Mouse (Mus musculus) macrophage (primary cell): Measurements from ENCODE around the gene Hsf3. TPM values are rescaled to one million over a fixed set of nuclear protein-coding genes. Genes with fewer than 3 reads are reported as not detected.
"Not testable (repeated sequence)": the region's sequence is repeated elsewhere in the genome, so short reads cannot be mapped to it uniquely, and the experiment has no call there.

ENCODE experiments used
- H3K27ac ChIP-seq: fragments of 350-480 bp; formaldehyde crosslinking; 2 replicates; pipeline ENCODE4 v1.9.0; 2021
- H3K36me3 ChIP-seq: fragments of 350-480 bp; formaldehyde crosslinking; 2 replicates; pipeline ENCODE4 v1.9.0; 2021; ENCODE audit errors: inconsistent target
- H3K4me3 ChIP-seq: fragments of 350-480 bp; formaldehyde crosslinking; 2 replicates; pipeline ENCODE4 v1.9.0; 2021; ENCODE audit errors: inconsistent target
- H3K79me2 ChIP-seq: fragments of 350-480 bp; formaldehyde crosslinking; 2 replicates; pipeline ENCODE4 v1.9.0; 2021; ENCODE audit errors: inconsistent target
- WGBS: methylation state at CpG from one replicate; pipeline ENCODE4 v1.1.7; 2026; ENCODE audit warnings: inconsistent platforms; ENCODE audit not compliant: missing documents; 5-methylcytosine and 5-hydroxymethylcytosine counted together
- polyA plus RNA-seq: library from polyadenylated mRNA; stranded (reverse); fragments of 250-400 nt; gene quantifications from 3 replicates; pipeline ENCODE4 v1.2.4, GENCODE M21; 2018; ENCODE audit warnings: inconsistent platforms
- total RNA-seq, 78 experiments: library from RNA; depleted of rRNA; stranded (reverse); fragments of 250-400 nt; gene quantifications; 1 replicate in 9 of 78; 2 replicates in 24 of 78; 3 replicates in 43 of 78; 4 replicates in 2 of 78; pipeline ENCODE4 v1.2.4; 2018; ENCODE audit warnings: inconsistent platforms in 56 of 78

The Hsf3 gene
- total RNA-seq (2018; cell fraction: chromatin; rRNA removed) = not detected
- not detected for total RNA-seq (2018; cell fraction: cytosol; rRNA removed)
- total RNA-seq (2018; cell fraction: nucleus; rRNA removed) = not detected
- polyA plus RNA-seq = not detected in 3 replicates

- Histone ChIP-seq H3K4me3 (no peak within 1 kb of the TSS), H3K36me3 (no peaks in the 10 kb centered on the region), H3K27ac (no peak within 1 kb of the TSS), H3K79me2 (no peaks in the 10 kb centered on the region)
- WGBS = 55% methylated on average over 8 of the region's 9 CpGs
Observed at GRCm38 (mm10) chrX:96456201-96456963, at the start of gene Hsf3. Gene Hsf3 (minus strand): TSS chrX:96456294.

DNA sequence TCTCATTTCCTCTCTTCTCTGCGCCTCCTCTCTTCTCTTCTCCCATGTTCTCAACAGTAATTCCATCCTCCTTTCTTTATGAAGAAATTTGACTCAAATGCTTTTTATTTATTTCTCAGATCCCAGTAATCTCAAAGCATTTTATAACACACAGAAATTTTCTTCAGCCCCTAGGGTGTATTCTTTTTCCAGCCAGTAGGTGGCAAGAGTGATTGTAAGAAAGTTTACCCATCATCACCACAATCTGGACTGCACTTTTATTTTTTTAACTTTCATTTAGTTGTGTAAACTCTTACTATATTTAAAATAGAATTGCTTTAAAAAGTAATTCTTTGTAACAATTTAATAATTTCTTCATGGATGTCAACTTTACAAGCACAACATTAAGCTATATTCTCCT lies 45.5 kb upstream of the Hsf3 start:
- no peaks in the 10 kb centered on the region for H3K36me3 ChIP-seq
- no CpG with 5 or more reads among the region's 1 CpGs for WGBS
- H3K27ac ChIP-seq = no peak overlapping the region
- H3K4me3 ChIP-seq = no peak overlapping the region
- no peaks in the 10 kb centered on the region for H3K79me2 ChIP-seq

DNA sequence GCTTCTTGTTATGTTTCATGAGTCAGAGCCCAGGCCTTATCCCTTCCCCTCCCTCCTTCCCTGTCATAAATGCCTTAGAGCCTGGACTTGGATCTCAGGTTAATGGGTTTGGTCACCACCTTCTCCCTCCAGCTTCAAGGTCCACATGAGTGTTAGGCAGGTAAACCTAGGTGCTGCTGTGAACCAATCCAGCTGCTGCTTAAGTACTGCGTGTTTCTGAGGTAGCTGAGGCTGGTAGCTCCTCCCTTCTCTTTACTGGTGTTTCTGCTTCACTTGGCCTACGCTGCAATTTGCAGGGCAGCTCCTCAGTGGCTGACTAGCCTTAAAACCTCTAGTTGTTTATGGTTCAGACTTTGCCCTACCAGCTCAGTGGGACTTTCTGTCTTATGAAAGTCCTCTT lies 945 bp downstream of the Hsf3 start, which contains the start of gene Heph:
Gene Heph (plus strand): TSS at position 211 of the 400 bp plus-strand sequence.
- no peaks in the 10 kb centered on the region for H3K79me2 ChIP-seq
- no peak within 1 kb of the TSS for H3K4me3 ChIP-seq
- H3K36me3 ChIP-seq = no peaks in the 10 kb centered on the region
- no peak within 1 kb of the TSS for H3K27ac ChIP-seq
- 71% methylated on average over 1 of the region's 2 CpGs for WGBS

GRCm38 (mm10) chrX:96419383-96419782 lies 36.7 kb downstream of the Hsf3 start:
- Histone ChIP-seq H3K4me3 (no peak overlapping the region), H3K36me3 (no peaks in the 10 kb centered on the region), H3K27ac (no peak overlapping the region)

DNA sequence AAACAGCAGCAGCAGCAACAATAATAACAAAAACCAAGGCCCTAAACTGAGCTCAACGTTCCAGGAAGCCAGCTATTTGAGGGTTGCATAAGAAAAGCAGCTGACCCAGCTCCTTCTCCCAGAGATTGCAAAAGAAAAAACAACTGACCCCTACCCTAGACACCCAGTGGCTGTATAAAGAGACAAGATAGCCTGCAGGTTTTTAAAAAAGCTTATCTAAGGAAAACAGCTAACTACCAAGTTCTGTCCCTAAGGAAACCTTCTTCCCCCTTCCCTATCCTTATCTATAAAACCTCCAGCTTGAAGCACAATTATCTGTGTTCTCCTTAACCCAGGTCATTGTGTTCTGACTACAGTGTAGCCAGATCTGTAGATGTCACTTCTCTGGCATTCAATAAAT lies 38.4 kb downstream of the Hsf3 start:
- WGBS = 50% methylated on average over 1 of the region's 1 CpGs
- Histone ChIP-seq H3K4me3 (no peak overlapping the region), H3K36me3 (no peaks in the 10 kb centered on the region), H3K27ac (no peak overlapping the region), H3K79me2 (no peaks in the 10 kb centered on the region)

More at GRCm38 (mm10) chrX:96419383-96419782, 36.7 kb downstream of the Hsf3 start:
- no peaks in the 10 kb centered on the region for H3K79me2 ChIP-seq

DNA sequence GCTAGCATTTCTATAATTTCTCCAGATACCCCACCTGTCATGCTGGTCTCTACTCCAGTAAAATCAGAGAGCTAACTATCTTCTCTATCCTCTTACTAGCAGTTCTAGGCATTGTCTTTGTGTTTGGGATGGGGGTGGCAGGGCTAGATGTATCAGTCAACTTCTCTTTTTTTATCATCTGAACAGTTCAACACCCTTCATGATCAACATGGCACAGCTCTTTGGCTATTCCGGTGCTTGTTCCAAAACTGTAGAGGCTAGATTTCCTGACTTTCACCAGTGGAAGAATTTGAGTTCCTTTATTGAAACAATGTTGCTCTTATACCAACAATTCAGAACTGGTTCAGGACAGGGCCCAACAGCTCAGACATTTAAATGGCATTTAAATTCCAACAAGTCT lies 39.1 kb downstream of the Hsf3 start:
- Histone ChIP-seq H3K36me3 (no peaks in the 10 kb centered on the region), H3K27ac (no peak overlapping the region), H3K4me3 (no peak overlapping the region), H3K79me2 (no peaks in the 10 kb centered on the region)
- 100% methylated on average over 1 of the region's 1 CpGs for WGBS

DNA sequence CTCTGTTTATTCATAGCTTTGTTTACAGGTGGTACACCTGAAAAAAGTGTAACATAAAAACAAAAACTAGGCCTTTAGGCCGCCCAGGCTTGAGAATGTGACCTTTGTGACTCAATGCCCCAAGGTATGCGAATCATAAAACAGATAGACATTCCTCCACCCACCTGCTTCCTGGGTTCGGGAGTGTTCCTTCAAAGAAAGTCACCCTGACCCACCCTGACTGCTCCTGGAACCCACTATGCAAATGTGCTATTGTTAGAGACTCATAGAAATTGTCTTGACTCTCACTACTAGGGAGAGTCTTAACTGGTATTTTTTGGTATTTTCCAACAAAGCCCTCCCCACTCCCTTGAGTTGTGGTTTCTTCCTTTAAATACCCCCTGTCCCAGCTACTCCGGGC lies 40.7 kb downstream of the Hsf3 start:
- not testable (repeated sequence) for H3K36me3 ChIP-seq, H3K27ac ChIP-seq, H3K79me2 ChIP-seq, H3K4me3 ChIP-seq
- WGBS = 75% methylated on average over 3 of the region's 4 CpGs

DNA sequence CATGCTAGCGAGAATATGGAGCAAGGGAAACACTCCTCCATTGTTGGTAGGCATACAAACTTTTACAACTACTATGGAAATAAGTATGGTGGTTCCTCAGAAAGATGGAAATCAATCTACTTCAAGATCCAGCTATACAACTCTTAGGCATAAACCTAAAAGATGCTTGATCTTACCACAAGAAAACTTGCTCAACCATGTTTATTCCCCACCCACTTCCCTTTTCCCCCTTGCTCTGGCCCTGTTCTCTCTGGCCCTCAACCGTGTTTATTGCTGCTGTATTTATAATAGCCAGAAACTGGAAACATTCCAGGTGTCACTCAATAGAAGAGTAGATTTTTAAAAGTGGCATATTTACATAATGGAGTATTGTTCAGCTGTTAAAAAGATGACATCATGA lies 117.0 kb downstream of the Hsf3 start:
- H3K27ac ChIP-seq = no peak overlapping the region
- H3K4me3 ChIP-seq = no peak overlapping the region
- H3K36me3 ChIP-seq = no peaks in the 10 kb centered on the region
- H3K79me2 ChIP-seq = no peaks in the 10 kb centered on the region
- 75% methylated on average over 2 of the region's 2 CpGs for WGBS

GRCm38 (mm10) chrX:96329764-96330163 lies 126.3 kb downstream of the Hsf3 start:
- Histone ChIP-seq H3K27ac (no peak overlapping the region), H3K79me2 (no peaks in the 10 kb centered on the region), H3K36me3 (no peaks in the 10 kb centered on the region), H3K4me3 (no peak overlapping the region)
- 37% methylated on average over 4 of the region's 4 CpGs for WGBS

DNA sequence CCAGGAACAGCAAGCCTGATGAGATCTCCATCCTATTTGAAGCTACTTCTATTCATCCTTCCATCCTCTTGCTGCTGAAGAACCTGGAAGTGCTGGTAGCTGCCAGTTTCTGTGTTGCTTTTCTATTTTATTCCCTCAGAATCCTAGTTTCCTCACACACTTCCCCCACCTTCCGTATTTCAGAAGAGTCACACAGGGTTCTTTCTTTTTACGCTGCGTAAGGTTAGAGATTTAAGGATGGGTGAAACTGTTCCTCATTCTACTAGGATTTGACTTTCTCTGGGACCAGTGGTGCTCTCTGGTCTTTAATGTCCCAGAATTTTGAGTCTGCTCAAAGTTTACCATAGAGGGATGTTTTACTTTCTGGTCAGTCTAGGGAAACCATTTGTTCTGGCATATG lies 162.8 kb downstream of the Hsf3 start, which contains the start of gene Vsig4:
Gene Vsig4 (minus strand): TSS at position 101 of the 400 bp plus-strand sequence.
- Histone ChIP-seq H3K79me2 (no peaks in the 10 kb centered on the region), H3K27ac (no peak within 1 kb of the TSS), H3K36me3 (no peaks in the 10 kb centered on the region), H3K4me3 (no peak within 1 kb of the TSS)
- 100% methylated on average over 3 of the region's 3 CpGs for WGBS

- Histone ChIP-seq H3K4me3 (no peak overlapping the region), H3K79me2 (no peaks in the 10 kb centered on the region), H3K27ac (peak overlapping the region; percentile 86), H3K36me3 (no peaks in the 10 kb centered on the region)
Observed at GRCm38 (mm10) chrX:96256509-96256908, 199.6 kb downstream of the Hsf3 start.

Other genes with a start within 250 kb of the Hsf3 start
- gene Vsig4, start 162.9 kb downstream of the Hsf3 start, polyA plus RNA-seq = 0.26 to 1.1 TPM (median 0.65 TPM) in 3 replicates
- gene Heph, start 935 bp downstream of the Hsf3 start, polyA plus RNA-seq = not detected in 3 replicates